Mouse (Mus musculus): ENCODE measurements around the gene Isl2. TPM values are rescaled to one million over a fixed set of nuclear protein-coding genes. Genes with fewer than 3 reads are reported as not detected.

Isl2 gene
- polyA plus RNA-seq, 1 experiment from 2014 or later: 0.12 TPM

GRCm38 (mm10) chr9:55542366-55543325 is 4.2 kb downstream of the Isl2 start:
- Histone ChIP-seq H3K36me3 (ENCODE audit: control insufficient read depth, insufficient read depth, low read length) (no peaks in the 10 kb centered on the region), H3K4me2 (ENCODE audit: low read length) (peak overlapping the region; percentile 83), H3K9ac (ENCODE audit: low read length) (no peak overlapping the region), H3K4me3 (ENCODE audit: control insufficient read depth in 1 of 2, insufficient read depth in 1 of 2, low read depth in 1 of 2, low read length in 2 of 2) (peak overlapping the region; percentile 13 to 48; a peak in 3 of 4 replicates), H3K9me3 (ENCODE audit: control insufficient read depth, low read length) (no peaks in the 10 kb centered on the region), H3K27me3 (ENCODE audit: control insufficient read depth, insufficient read depth, low read length) (peaks cover 97% of the 10 kb centered on the region), H3K4me1 (ENCODE audit: control insufficient read depth in 2 of 2, insufficient read depth in 2 of 2, low read length in 2 of 2) (peaks cover 9 to 41% of the 10 kb centered on the region in 2 experiments; a peak in 3 of 4 replicates), H3K27ac (replicated peaks in 1 of 2; ENCODE audit: control insufficient read depth in 1 of 2, insufficient read depth in 1 of 2, low read depth in 2 of 2, low read length in 2 of 2) (no peak overlapping the region)
- 3% methylated on average over 54 of the region's 59 CpGs for whole genome bisulfite sequencing
- no peak for ATAC-seq (ENCODE audit: insufficient number of reproducible peaks, insufficient read depth, low FRiP score, low read depth)

- peaks cover 9 to 41% of the 10 kb centered on the region in 2 experiments; a peak in 3 of 4 replicates for H3K4me1 ChIP-seq (ENCODE audit: control insufficient read depth in 2 of 2, insufficient read depth in 2 of 2, low read length in 2 of 2)
Observed at GRCm38 (mm10) chr9:55543336-55543702, 4.8 kb downstream of the Isl2 start.

GRCm38 (mm10) chr9:55543703-55544401 is 5.4 kb downstream of the Isl2 start:
- H3K36me3 ChIP-seq (ENCODE audit: control insufficient read depth, insufficient read depth, low read length): no peaks in the 10 kb centered on the region
- no peak overlapping the region for H3K27ac ChIP-seq (replicated peaks in 1 of 2; ENCODE audit: control insufficient read depth in 1 of 2, insufficient read depth in 1 of 2, low read depth in 2 of 2, low read length in 2 of 2)
- H3K4me2 ChIP-seq (ENCODE audit: low read length): peak overlapping the region; percentile 52
- H3K9ac ChIP-seq (ENCODE audit: low read length): no peak overlapping the region
- H3K9me3 ChIP-seq (ENCODE audit: control insufficient read depth, low read length): no peaks in the 10 kb centered on the region
- no peak for ATAC-seq (ENCODE audit: insufficient number of reproducible peaks, insufficient read depth, low FRiP score, low read depth)
- H3K27me3 ChIP-seq (ENCODE audit: control insufficient read depth, insufficient read depth, low read length): peaks cover 97% of the 10 kb centered on the region
- peaks cover 9 to 41% of the 10 kb centered on the region in 2 experiments; a peak in 3 of 4 replicates for H3K4me1 ChIP-seq (ENCODE audit: control insufficient read depth in 2 of 2, insufficient read depth in 2 of 2, low read length in 2 of 2)
- WGBS: 1% methylated on average over 46 of the region's 46 CpGs
- H3K4me3 ChIP-seq (ENCODE audit: control insufficient read depth in 1 of 2, insufficient read depth in 1 of 2, low read depth in 1 of 2, low read length in 2 of 2): peak overlapping the region; percentile 5 to 29; a peak in 3 of 4 replicates

More at GRCm38 (mm10) chr9:55543336-55543702, 4.8 kb downstream of the Isl2 start:
- no peak for ATAC-seq (ENCODE audit: insufficient number of reproducible peaks, insufficient read depth, low FRiP score, low read depth)
- Histone ChIP-seq H3K27ac (replicated peaks in 1 of 2; ENCODE audit: control insufficient read depth in 1 of 2, insufficient read depth in 1 of 2, low read depth in 2 of 2, low read length in 2 of 2) (no peak overlapping the region), H3K4me3 (ENCODE audit: control insufficient read depth in 1 of 2, insufficient read depth in 1 of 2, low read depth in 1 of 2, low read length in 2 of 2) (no peak overlapping the region; a peak in 1 of 4 replicates), H3K9ac (ENCODE audit: low read length) (no peak overlapping the region), H3K27me3 (ENCODE audit: control insufficient read depth, insufficient read depth, low read length) (peaks cover 97% of the 10 kb centered on the region), H3K36me3 (ENCODE audit: control insufficient read depth, insufficient read depth, low read length) (no peaks in the 10 kb centered on the region), H3K4me2 (ENCODE audit: low read length) (no peak overlapping the region), H3K9me3 (ENCODE audit: control insufficient read depth, low read length) (no peaks in the 10 kb centered on the region)
- WGBS: 14% methylated on average over 8 of the region's 8 CpGs

- ATAC-seq (ENCODE audit: insufficient number of reproducible peaks, insufficient read depth, low FRiP score, low read depth): no peak
- 2% methylated on average over 30 of the region's 30 CpGs for WGBS
- H3K4me2 ChIP-seq (ENCODE audit: low read length): peak overlapping the region; percentile 55
- no peaks in the 10 kb centered on the region for H3K9me3 ChIP-seq (ENCODE audit: control insufficient read depth, low read length)
- no peak overlapping the region for H3K27ac ChIP-seq (replicated peaks in 1 of 2; ENCODE audit: control insufficient read depth in 1 of 2, insufficient read depth in 1 of 2, low read depth in 2 of 2, low read length in 2 of 2)
- peaks cover 9 to 45% of the 10 kb centered on the region in 2 experiments; a peak in 3 of 4 replicates for H3K4me1 ChIP-seq (ENCODE audit: control insufficient read depth in 2 of 2, insufficient read depth in 2 of 2, low read length in 2 of 2)
- H3K27me3 ChIP-seq (ENCODE audit: control insufficient read depth, insufficient read depth, low read length): peaks cover 95% of the 10 kb centered on the region
- H3K36me3 ChIP-seq (ENCODE audit: control insufficient read depth, insufficient read depth, low read length): no peaks in the 10 kb centered on the region
- peak overlapping the region in 1 of 2 experiments; percentile 36; a peak in 2 of 4 replicates for H3K4me3 ChIP-seq (ENCODE audit: control insufficient read depth in 1 of 2, insufficient read depth in 1 of 2, low read depth in 1 of 2, low read length in 2 of 2)
- H3K9ac ChIP-seq (ENCODE audit: low read length): no peak overlapping the region
Observed at GRCm38 (mm10) chr9:55544861-55545555, 6.5 kb downstream of the Isl2 start.

GRCm38 (mm10) chr9:55545556-55546175 is 7.2 kb downstream of the Isl2 start:
- peaks cover 9 to 45% of the 10 kb centered on the region in 2 experiments; a peak in 3 of 4 replicates for H3K4me1 ChIP-seq (ENCODE audit: control insufficient read depth in 2 of 2, insufficient read depth in 2 of 2, low read length in 2 of 2)
- WGBS: 6% methylated on average over 41 of the region's 41 CpGs

GRCm38 (mm10) chr9:55546176-55547010 is 7.9 kb downstream of the Isl2 start:
- no peaks in the 10 kb centered on the region for H3K36me3 ChIP-seq (ENCODE audit: control insufficient read depth, insufficient read depth, low read length)
- 4% methylated on average over 62 of the region's 63 CpGs for WGBS

More at GRCm38 (mm10) chr9:55545556-55546175, 7.2 kb downstream of the Isl2 start:
- H3K4me3 ChIP-seq (ENCODE audit: control insufficient read depth in 1 of 2, insufficient read depth in 1 of 2, low read depth in 1 of 2, low read length in 2 of 2): peak overlapping the region in 1 of 2 experiments; percentile 36; a peak in 2 of 4 replicates
- no peak overlapping the region for H3K9ac ChIP-seq (ENCODE audit: low read length)
- no peak overlapping the region for H3K27ac ChIP-seq (replicated peaks in 1 of 2; ENCODE audit: control insufficient read depth in 1 of 2, insufficient read depth in 1 of 2, low read depth in 2 of 2, low read length in 2 of 2)
- no peak for ATAC-seq (ENCODE audit: insufficient number of reproducible peaks, insufficient read depth, low FRiP score, low read depth)
- no peaks in the 10 kb centered on the region for H3K9me3 ChIP-seq (ENCODE audit: control insufficient read depth, low read length)
- peaks cover 89% of the 10 kb centered on the region for H3K27me3 ChIP-seq (ENCODE audit: control insufficient read depth, insufficient read depth, low read length)
- H3K36me3 ChIP-seq (ENCODE audit: control insufficient read depth, insufficient read depth, low read length): no peaks in the 10 kb centered on the region
- H3K4me2 ChIP-seq (ENCODE audit: low read length): peak overlapping the region; percentile 55

More at GRCm38 (mm10) chr9:55546176-55547010, 7.9 kb downstream of the Isl2 start:
- Histone ChIP-seq H3K9ac (ENCODE audit: low read length) (no peak overlapping the region), H3K9me3 (ENCODE audit: control insufficient read depth, low read length) (no peaks in the 10 kb centered on the region), H3K4me3 (ENCODE audit: control insufficient read depth in 1 of 2, insufficient read depth in 1 of 2, low read depth in 1 of 2, low read length in 2 of 2) (peak overlapping the region; percentile 11 to 36; a peak in 3 of 4 replicates), H3K4me2 (ENCODE audit: low read length) (peak overlapping the region; percentile 55), H3K27ac (replicated peaks in 1 of 2; ENCODE audit: control insufficient read depth in 1 of 2, insufficient read depth in 1 of 2, low read depth in 2 of 2, low read length in 2 of 2) (no peak overlapping the region), H3K4me1 (ENCODE audit: control insufficient read depth in 2 of 2, insufficient read depth in 2 of 2, low read length in 2 of 2) (peaks cover 9 to 39% of the 10 kb centered on the region in 2 experiments; a peak in 3 of 4 replicates), H3K27me3 (ENCODE audit: control insufficient read depth, insufficient read depth, low read length) (peaks cover 81% of the 10 kb centered on the region)
- 0 out of 2 replicates have a peak, but pooled peaks have one; percentile 33 for ATAC-seq (ENCODE audit: insufficient number of reproducible peaks, insufficient read depth, low FRiP score, low read depth)

Data from heart, embryonic 14.5 days (tissue).